In genomic region chr2:131807660-131808059, GRCm38 (mm10) we compare ENCODE assay signal across 13 mouse cellular contexts. TPM values are rescaled to one million over a fixed set of nuclear protein-coding genes. Genes with fewer than 3 reads are reported as not detected.
DNase-seq lines count a peak whose midpoint lies in the region; ATAC-seq and TF ChIP-seq lines count a peak whose summit lies in the region.
"Had no signal": no experiment of that assay in that cellular context is flagged by ENCODE, and none has a peak within 500 bp of the region (broad histone marks: within the 10 kb centered on the region; RNA-seq: fewer than 3 reads in every experiment).

No protein-coding gene starts in this region.

- H3K27me3 ChIP-seq in heart, adult 2 months (ENCODE audit: control insufficient read depth, insufficient read depth, low read length) = no peaks in the 10 kb centered on the region
- no peaks in the 10 kb centered on the region for H3K27me3 ChIP-seq in liver, postnatal 0 days (ENCODE audit: insufficient read depth, low read length)
- H3K27me3 ChIP-seq in liver, embryonic 11.5 days (replicated peaks; ENCODE audit: control insufficient read depth, insufficient read depth, low read length) = no peaks in the 10 kb centered on the region
- H3K27me3 ChIP-seq in ES-Bruce4 (ENCODE audit: control insufficient read depth, insufficient read depth, low read length, poor library complexity, severe bottlenecking) = no peaks in the 10 kb centered on the region
- no peaks in the 10 kb centered on the region for H3K27me3 ChIP-seq in limb, embryonic 11.5 days (ENCODE audit: control insufficient read depth, insufficient read depth, low read length)
- H3K27me3 ChIP-seq: intestine, embryonic 15.5 days had no signal

- no peaks in the 10 kb centered on the region for H3K36me3 ChIP-seq in heart, adult 2 months (ENCODE audit: control insufficient read depth, insufficient read depth, low read length)
- H3K36me3 ChIP-seq in liver, postnatal 0 days (replicated peaks; ENCODE audit: insufficient read depth, low read length) = no peaks in the 10 kb centered on the region
- H3K36me3 ChIP-seq in liver, embryonic 11.5 days (ENCODE audit: control insufficient read depth, insufficient read depth, low read length) = no peaks in the 10 kb centered on the region
- H3K36me3 ChIP-seq in ES-Bruce4 (ENCODE audit: control insufficient read depth, insufficient read depth, low read length, poor library complexity, severe bottlenecking) = no peaks in the 10 kb centered on the region
- H3K36me3 ChIP-seq in limb, embryonic 11.5 days (ENCODE audit: control insufficient read depth, insufficient read depth, low read length) = no peaks in the 10 kb centered on the region
- H3K36me3 ChIP-seq: forebrain, embryonic 10.5 days; intestine, embryonic 15.5 days; limb, embryonic 12.5 days had no signal

- no peaks in the 10 kb centered on the region for H3K9me3 ChIP-seq in liver, postnatal 0 days (ENCODE audit: low read length)
- H3K9me3 ChIP-seq in liver, embryonic 11.5 days (ENCODE audit: control insufficient read depth, low read length) = no peaks in the 10 kb centered on the region
- H3K9me3 ChIP-seq in ES-Bruce4 (replicated peaks; ENCODE audit: control insufficient read depth, insufficient read depth, low read length, poor library complexity, severe bottlenecking) = no peaks in the 10 kb centered on the region
- no peaks in the 10 kb centered on the region for H3K9me3 ChIP-seq in limb, embryonic 11.5 days (ENCODE audit: control insufficient read depth, low read length)
- H3K9me3 ChIP-seq: forebrain, embryonic 10.5 days; intestine, embryonic 15.5 days; limb, embryonic 12.5 days had no signal

- TF ChIP-seq CTCF in heart, adult 2 months (IDR thresholded peaks at IDR 0.05) = peak; percentile 51
- peak; percentile 41 for TF ChIP-seq CTCF in liver, postnatal 0 days (IDR thresholded peaks at IDR 0.05; ENCODE audit: low read depth)
- peak; percentile 46 for TF ChIP-seq CTCF in ES-Bruce4 (IDR thresholded peaks at IDR 0.05; ENCODE audit: low read depth, low read length)

- no peak for ATAC-seq in liver, postnatal 0 days
- ATAC-seq in liver, embryonic 11.5 days (replicated peaks; ENCODE audit: low FRiP score) = no peak
- ATAC-seq in limb, embryonic 11.5 days (ENCODE audit: insufficient number of reproducible peaks, low FRiP score, low TSS enrichment, low read depth) = no peak
- ATAC-seq: intestine, embryonic 15.5 days had no signal

- no peak overlapping the region for H3K4me3 ChIP-seq in heart, adult 2 months
- H3K4me3 ChIP-seq in liver, postnatal 0 days (ENCODE audit: low read depth, low read length) = no peak overlapping the region
- H3K4me3 ChIP-seq in liver, embryonic 11.5 days (ENCODE audit: low read depth, low read length) = no peak overlapping the region
- no peak overlapping the region for H3K4me3 ChIP-seq in ES-Bruce4 (ENCODE audit: low read depth, low read length)
- no peak overlapping the region for H3K4me3 ChIP-seq in limb, embryonic 11.5 days (ENCODE audit: low read depth, low read length)
- H3K4me3 ChIP-seq: forebrain, embryonic 10.5 days; intestine, embryonic 15.5 days; limb, embryonic 12.5 days had no signal

- H3K9ac ChIP-seq in heart, adult 2 months (ENCODE audit: low read depth, low read length) = no peak overlapping the region
- H3K9ac ChIP-seq in liver, postnatal 0 days (replicated peaks) = no peak overlapping the region
- no peak overlapping the region for H3K9ac ChIP-seq in liver, embryonic 11.5 days (ENCODE audit: low read depth, low read length)
- H3K9ac ChIP-seq in ES-Bruce4 (ENCODE audit: low read depth, poor library complexity, severe bottlenecking) = no peak overlapping the region
- H3K9ac ChIP-seq in limb, embryonic 11.5 days (ENCODE audit: low read length) = no peak overlapping the region
- H3K9ac ChIP-seq: intestine, embryonic 15.5 days; limb, embryonic 12.5 days had no signal

- 67% methylated on average over 11 of the region's 11 CpGs for WGBS in heart, adult 2 months
- WGBS in liver, postnatal 0 days (ENCODE audit: insufficient replicate concordance) = 76% methylated on average over 11 of the region's 11 CpGs
- WGBS in liver, embryonic 11.5 days = 65% methylated on average over 11 of the region's 11 CpGs
- WGBS in limb, embryonic 11.5 days = 73% methylated on average over 11 of the region's 11 CpGs

- no peak for TF ChIP-seq POLR2A in heart, adult 2 months (IDR thresholded peaks at IDR 0.05; ENCODE audit: insufficient read depth, low read depth, low read length)
- no peak for TF ChIP-seq POLR2A in ES-Bruce4 (IDR thresholded peaks at IDR 0.05; ENCODE audit: insufficient read depth, low read length)

- no peaks in the 10 kb centered on the region for H3K79me2 ChIP-seq in heart, adult 2 months (replicated peaks; ENCODE audit: control insufficient read depth, insufficient read depth, low read length)

- intact Hi-C loops in heart, adult 2 months (cut with DNase I) = no loop called here
- intact Hi-C loops in heart, postnatal 14 days (cut with DNase I) = loop anchor here (10.0 kb wide), 1 partner anchor 383 kb away; no protein-coding TSS in a partner anchor

- no peak overlapping the region for H3K4me2 ChIP-seq in liver, postnatal 0 days (ENCODE audit: low read depth, low read length)
- H3K4me2 ChIP-seq in liver, embryonic 11.5 days = no peak overlapping the region
- H3K4me2 ChIP-seq in limb, embryonic 11.5 days (ENCODE audit: low read depth, severe bottlenecking) = peak overlapping the region; percentile 7; the same call in 1 of the 2 replicates
- H3K4me2 ChIP-seq: intestine, embryonic 15.5 days had no signal

- H3K27ac ChIP-seq in heart, adult 2 months = no peak overlapping the region
- H3K27ac ChIP-seq in liver, postnatal 0 days (ENCODE audit: low read depth) = no peak overlapping the region
- no peak overlapping the region for H3K27ac ChIP-seq in liver, embryonic 11.5 days (ENCODE audit: low read depth, low read length)
- no peak overlapping the region for H3K27ac ChIP-seq in ES-Bruce4 (ENCODE audit: insufficient read depth, low read length)
- no peak overlapping the region for H3K27ac ChIP-seq in limb, embryonic 11.5 days (replicated peaks; ENCODE audit: low read depth, low read length)
- H3K27ac ChIP-seq: forebrain, embryonic 10.5 days; intestine, embryonic 15.5 days; limb, embryonic 12.5 days had no signal

- H3K4me1 ChIP-seq in heart, adult 2 months (ENCODE audit: control insufficient read depth, insufficient read depth, low read length) = no peaks in the 10 kb centered on the region; the same call in 1 of the 2 replicates
- no peaks in the 10 kb centered on the region for H3K4me1 ChIP-seq in liver, postnatal 0 days (ENCODE audit: insufficient read depth)
- no peaks in the 10 kb centered on the region for H3K4me1 ChIP-seq in liver, embryonic 11.5 days (replicated peaks; ENCODE audit: control insufficient read depth, insufficient read depth, low read length)
- peaks cover 10% of the 10 kb centered on the region for H3K4me1 ChIP-seq in ES-Bruce4 (ENCODE audit: control insufficient read depth, insufficient read depth, low read length)
- H3K4me1 ChIP-seq in limb, embryonic 11.5 days (ENCODE audit: control insufficient read depth, insufficient read depth, low read length) = 0 out of 2 replicates have a peak, but pooled peaks cover 4% of the 10 kb centered on the region
- H3K4me1 ChIP-seq: intestine, embryonic 15.5 days had no signal

- no peak for TF ChIP-seq EP300 in heart, adult 2 months (IDR thresholded peaks at IDR 0.05; ENCODE audit: insufficient read depth, low read depth, low read length)
- no peak for TF ChIP-seq EP300 in liver, postnatal 0 days (IDR thresholded peaks at IDR 0.05; ENCODE audit: low read depth)
- no peak for TF ChIP-seq EP300 in ES-Bruce4 (IDR thresholded peaks at IDR 0.05; ENCODE audit: insufficient read depth, low read depth, low read length)

- no peak for DNase-seq in heart, adult 2 months
- DNase-seq in heart, postnatal 14 days = no peak
- no peak for DNase-seq in liver, postnatal 0 days
- no peak for DNase-seq in liver, embryonic 11.5 days (ENCODE audit: low spot score)
- DNase-seq in limb, embryonic 11.5 days (ENCODE audit: low spot score) = no peak
- DNase-seq in testis, postnatal 10 days (ENCODE audit: low spot score) = no peak
- DNase-seq: lung, postnatal 10 days; midbrain, embryonic 14.5 days had no signal

RNA-seq across cellular contexts. Expression of gene Erv3, which starts 51.9 kb away (rescaled TPM):
- not detected for total RNA-seq in heart, adult 2 months (2021)
- polyA plus RNA-seq in heart, adult 2 months (2012; rRNA removed) = not detected in 2 replicates
- total RNA-seq in heart, postnatal 14 days (2021) = not detected
- not detected in 2 replicates for polyA plus RNA-seq in liver, postnatal 0 days (2015; fragmentation: Nextera tagmentation; extraction: Ambion mirVana)
- not detected in 2 replicates for polyA plus RNA-seq in liver, embryonic 11.5 days (2014; fragmentation: Nextera tagmentation; extraction: Ambion mirVana)
- 0.32 and 0.46 TPM in 2 replicates for polyA plus RNA-seq in ES-Bruce4 (2011; ENCODE audit: insufficient read depth, insufficient read length, low read depth, missing spikeins)
- not detected in 2 replicates for polyA plus RNA-seq in limb, embryonic 11.5 days (2014; fragmentation: Nextera tagmentation; extraction: Ambion mirVana)
- polyA plus RNA-seq: forebrain, embryonic 10.5 days; heart, embryonic 16.5 days; intestine, embryonic 15.5 days; limb, embryonic 12.5 days; midbrain, embryonic 14.5 days had no signal
